Mouse (Mus musculus) ES-Bruce4 (cell line): ENCODE results near the gene Xylt2. TPM values are rescaled to one million over a fixed set of nuclear protein-coding genes. Genes with fewer than 3 reads are reported as not detected.

ENCODE experiments used
- H3K27ac ChIP-seq: 2 replicates; pipeline ENCODE4 v1.5.1; 2012; ENCODE audit warnings: low read length, inconsistent platforms; ENCODE audit not compliant: insufficient read depth
- H3K27me3 ChIP-seq: 2 replicates; pipeline ENCODE4 v1.6.1; 2012; ENCODE audit warnings: mild to moderate bottlenecking, low read length, inconsistent platforms; ENCODE audit not compliant: control insufficient read depth, poor library complexity, insufficient read depth, severe bottlenecking
- H3K36me3 ChIP-seq: 2 replicates; pipeline ENCODE4 v1.6.1; 2012; ENCODE audit warnings: inconsistent platforms, mild to moderate bottlenecking, low read length, moderate library complexity; ENCODE audit not compliant: control insufficient read depth, poor library complexity, insufficient read depth, severe bottlenecking
- H3K4me1 ChIP-seq: one replicate; pipeline ENCODE4 v1.8.1; 2011; ENCODE audit warnings: low read length; ENCODE audit not compliant: control insufficient read depth, insufficient read depth
- H3K4me3 ChIP-seq: 2 replicates; pipeline ENCODE4 v1.5.1; 2011; ENCODE audit warnings: low read depth, mild to moderate bottlenecking, low read length
- H3K9ac ChIP-seq: 2 replicates; pipeline ENCODE4 v1.6.1; 2012; ENCODE audit warnings: low read depth, mild to moderate bottlenecking, inconsistent platforms; ENCODE audit not compliant: poor library complexity, severe bottlenecking
- H3K9me3 ChIP-seq: replicated peaks from 2 replicates; pipeline ENCODE4 v1.6.1; 2012; ENCODE audit warnings: mild to moderate bottlenecking, low read length, inconsistent platforms; ENCODE audit not compliant: control insufficient read depth, poor library complexity, insufficient read depth, severe bottlenecking
- CTCF ChIP-seq: IDR thresholded peaks from one replicate; pipeline ENCODE4 v1.8.1; 2011; ENCODE audit warnings: low read depth, low read length
- EP300 ChIP-seq: IDR thresholded peaks from 2 replicates; pipeline ENCODE4 v1.6.1; 2011; ENCODE audit warnings: low read depth, low read length; ENCODE audit not compliant: insufficient read depth
- POLR2A ChIP-seq: IDR thresholded peaks from one replicate; pipeline ENCODE4 v1.8.1; 2011; ENCODE audit warnings: low read length; ENCODE audit not compliant: insufficient read depth
- polyA plus RNA-seq: library from polyadenylated mRNA; stranded (reverse); fragments of >200 nt; gene quantifications from 2 replicates; pipeline ENCODE4 v1.2.4, GENCODE M21; 2011; ENCODE audit warnings: low read depth; ENCODE audit not compliant: missing spikeins, insufficient read depth, insufficient read length

Xylt2 gene
- polyA plus RNA-seq, 1 experiment = 20.1 TPM

GRCm38 (mm10) chr11:94614603-94615002 lies 62.7 kb downstream of the Xylt2 start:
- TF ChIP-seq CTCF (no peak), POLR2A (no peak), EP300 (no peak)
- Histone ChIP-seq H3K4me3 (no peak overlapping the region), H3K9me3 (no peaks in the 10 kb centered on the region), H3K27me3 (no peaks in the 10 kb centered on the region), H3K27ac (no peak overlapping the region), H3K36me3 (no peaks in the 10 kb centered on the region), H3K4me1 (no peaks in the 10 kb centered on the region), H3K9ac (no peak overlapping the region)

Other genes with a start within 250 kb of the Xylt2 start
- gene Cacna1g, start 203.3 kb downstream of the Xylt2 start, polyA plus RNA-seq = 2.9 and 8.6 TPM in 2 replicates
- 1.4 TPM in 1 of 2 replicates, not detected in the other for gene Spata20, start 191.3 kb downstream of the Xylt2 start, polyA plus RNA-seq
- gene Epn3, start 177.5 kb downstream of the Xylt2 start, polyA plus RNA-seq = 2.7 and 2.9 TPM in 2 replicates
- 1.2 and 1.3 TPM in 2 replicates for gene Mycbpap, start 155.8 kb downstream of the Xylt2 start, polyA plus RNA-seq
- gene Rsad1, start 128.3 kb downstream of the Xylt2 start, polyA plus RNA-seq = 3.1 and 3.2 TPM in 2 replicates
- not detected in 2 replicates for gene Chad, start 112.5 kb downstream of the Xylt2 start, polyA plus RNA-seq
- 16.1 and 16.6 TPM in 2 replicates for gene Acsf2, start 75.6 kb downstream of the Xylt2 start, polyA plus RNA-seq
- 163 and 171 TPM in 2 replicates for gene Lrrc59, start 47.7 kb downstream of the Xylt2 start, polyA plus RNA-seq
- 48.1 and 49.0 TPM in 2 replicates for gene Mrpl27, start 23.7 kb downstream of the Xylt2 start, polyA plus RNA-seq
- gene Eme1, start 23.6 kb downstream of the Xylt2 start, polyA plus RNA-seq = 31.8 and 33.3 TPM in 2 replicates
- gene Gm11541, start 27.0 kb upstream of the Xylt2 start, polyA plus RNA-seq = not detected in 2 replicates
- gene Cdc34b, start 64.3 kb upstream of the Xylt2 start, polyA plus RNA-seq = 0.55 TPM in 1 of 2 replicates, not detected in the other
- 0.30 TPM in 1 of 2 replicates, not detected in the other for gene Tmem92, start 105.2 kb upstream of the Xylt2 start, polyA plus RNA-seq